Mouse (Mus musculus) myocyte (in vitro differentiated cells): ENCODE data around the gene Fam3a.

Experiments used
- MAX ChIP-seq: IDR thresholded peaks from one replicate; pipeline ENCODE4 v1.6.1; 2011; ENCODE audit warnings: low read depth, mild to moderate bottlenecking, control low read depth
- MYOD1 ChIP-seq, 3 experiments: IDR thresholded peaks; one replicate each; pipeline ENCODE4 v1.6.1; 2011; ENCODE audit warnings: control low read depth in 2 of 3, low read depth in 2 of 3, mild to moderate bottlenecking in 2 of 3, moderate library complexity in 1 of 3; ENCODE audit not compliant: insufficient read length in 2 of 3, control insufficient read depth in 1 of 3
- MYOG ChIP-seq, 3 experiments: IDR thresholded peaks; one replicate each; pipeline ENCODE4 v1.6.1; 2011; ENCODE audit warnings: control low read depth in 2 of 3, low read depth in 2 of 3, mild to moderate bottlenecking in 2 of 3; ENCODE audit not compliant: insufficient read length in 2 of 3, control insufficient read depth in 1 of 3, insufficient read depth in 1 of 3
- POLR2A ChIP-seq: IDR thresholded peaks from one replicate; pipeline ENCODE4 v1.6.1; 2011; ENCODE audit warnings: low read depth, mild to moderate bottlenecking, control low read depth, moderate library complexity; ENCODE audit not compliant: insufficient read length
- TCF12 ChIP-seq: IDR thresholded peaks from one replicate; pipeline ENCODE4 v1.6.1; 2011; ENCODE audit warnings: mild to moderate bottlenecking, control low read depth; ENCODE audit not compliant: poor library complexity, insufficient read depth, severe bottlenecking
- USF1 ChIP-seq: IDR thresholded peaks from one replicate; pipeline ENCODE4 v1.6.1; 2011; ENCODE audit warnings: low read depth, mild to moderate bottlenecking, control low read depth, moderate library complexity

DNA sequence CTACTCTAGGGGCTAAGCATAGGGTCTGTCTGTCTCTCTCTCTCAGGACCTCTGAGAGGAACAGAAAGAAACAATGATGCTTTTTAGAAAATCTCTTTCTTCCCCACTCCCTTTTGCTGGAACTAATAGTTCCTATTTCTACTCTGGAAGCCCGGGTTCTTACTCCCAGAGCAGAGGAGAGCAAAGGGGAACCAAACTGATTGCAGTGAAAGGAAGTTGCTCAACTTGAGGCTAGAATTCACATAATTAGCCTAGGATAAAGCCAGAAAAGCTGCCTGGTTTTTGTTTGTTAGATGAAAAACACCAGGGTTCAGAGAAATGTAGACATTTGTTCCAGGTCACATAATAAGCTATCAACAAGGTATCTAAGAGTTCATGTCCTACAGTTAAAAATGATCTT, 33.2 kb upstream of the Fam3a start:
- TF ChIP-seq USF1 (no peak), POLR2A (no peak), TCF12 (no peak), MYOG (IDR thresholded peaks at IDR 0.05; ENCODE audit: control insufficient read depth in 1 of 3, insufficient read depth in 1 of 3, insufficient read length in 2 of 3, low read depth in 2 of 3) (no peak), MAX (no peak), MYOD1 (IDR thresholded peaks at IDR 0.05; ENCODE audit: control insufficient read depth in 1 of 3, insufficient read length in 2 of 3, low read depth in 2 of 3) (no peak)
